Mouse (Mus musculus) left cerebral cortex, postnatal 14 days (tissue): ENCODE data around the gene Ehd2. TPM values are rescaled to one million over a fixed set of nuclear protein-coding genes. Genes with fewer than 3 reads are reported as not detected.
"Not testable (repeated sequence)": the region's sequence is repeated elsewhere in the genome, so short reads cannot be mapped to it uniquely, and the experiment has no call there.

Experiments
- DNase-seq, 2 experiments: peaks; one replicate each; pipeline ENCODE4 v3.0.0; 2021 to 2022; ENCODE audit warnings: low spot score in 2 of 2, mixed read lengths in 1 of 2
- intact Hi-C: fragments of 180-260 bp; cut with DNase I; formaldehyde crosslinking; loops from one replicate; pipeline ENCODE4 v1.15.1; 2025
- total RNA-seq, 2 experiments: library from RNA; stranded (reverse); gene quantifications; 2 replicates each; pipeline ENCODE4 v1.2.3; 2021

Ehd2 gene
- total RNA-seq, 2 experiments from 2014 or later, result 6.8 to 8.4 TPM

DNA sequence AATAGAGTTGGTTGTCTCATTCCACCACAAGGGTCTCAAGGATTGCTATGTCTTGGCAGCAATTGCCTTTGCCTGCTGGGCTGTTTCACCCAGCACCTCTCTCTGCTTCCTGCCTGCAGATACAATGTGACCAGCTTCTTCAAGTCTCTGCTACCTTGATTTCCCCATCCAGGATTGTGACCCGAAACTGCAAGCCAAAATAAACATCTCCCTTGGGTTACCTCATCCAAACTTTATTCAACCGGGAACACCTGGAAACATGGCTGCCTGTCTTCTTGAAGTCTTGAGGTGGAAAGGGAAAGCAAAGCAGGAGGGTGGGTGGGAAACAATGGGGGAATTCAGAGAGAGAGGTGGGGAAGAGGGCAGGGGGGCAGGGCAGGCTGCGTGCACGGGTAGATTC lies 50.4 kb downstream of the Ehd2 start:
- no peak for DNase-seq
- intact Hi-C loops, result no loop called here

DNA sequence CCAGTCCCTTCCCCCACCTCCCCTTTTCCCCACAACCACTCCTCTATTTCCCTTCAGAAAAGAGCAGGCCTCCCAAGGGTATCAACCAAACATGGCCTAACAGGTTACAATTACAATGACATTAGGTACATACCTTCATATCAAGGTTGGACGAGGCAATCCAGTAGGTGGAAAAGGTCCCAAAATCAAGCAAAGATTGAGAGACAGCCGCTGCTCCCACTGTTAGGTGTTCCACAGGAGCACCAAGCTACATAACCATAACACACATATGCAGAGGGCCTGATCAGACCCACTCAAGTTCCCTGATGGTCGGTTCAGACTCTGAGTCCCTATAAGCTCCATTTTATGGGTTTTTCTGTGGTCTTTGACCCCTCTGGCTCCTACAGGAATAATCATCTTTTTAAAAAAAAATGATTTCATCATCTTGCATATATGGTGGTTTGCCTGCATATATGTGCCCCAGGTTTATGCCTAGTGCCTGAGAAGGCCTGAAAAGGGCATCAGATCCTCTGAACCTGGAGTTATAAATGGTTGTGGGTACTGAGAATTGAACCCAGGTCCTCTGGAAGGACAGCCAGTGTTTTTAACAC lies 51.1 kb downstream of the Ehd2 start:
- intact Hi-C loops, result no loop called here
- DNase-seq, result no peak

DNA sequence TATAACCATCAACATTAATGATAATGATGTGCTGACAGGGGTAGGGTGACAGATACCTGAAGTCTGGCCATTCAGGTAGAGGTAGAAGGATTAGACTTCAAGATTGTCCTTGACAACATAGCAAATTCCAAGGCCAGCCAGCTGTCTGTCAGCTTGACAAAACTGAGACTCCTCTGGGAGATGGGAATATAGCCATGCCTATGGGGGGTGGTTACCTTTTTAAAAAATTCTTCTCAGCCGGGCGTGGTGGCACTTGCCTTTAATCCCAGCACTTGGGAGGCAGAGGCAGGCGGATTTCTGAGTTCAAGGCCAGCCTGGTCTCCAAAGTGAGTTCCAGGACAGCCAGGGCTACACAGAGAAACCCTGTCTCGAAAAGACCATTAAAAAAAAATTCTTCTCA lies 51.7 kb downstream of the Ehd2 start:
- DNase-seq, intact Hi-C loops: not testable (repeated sequence)

DNA sequence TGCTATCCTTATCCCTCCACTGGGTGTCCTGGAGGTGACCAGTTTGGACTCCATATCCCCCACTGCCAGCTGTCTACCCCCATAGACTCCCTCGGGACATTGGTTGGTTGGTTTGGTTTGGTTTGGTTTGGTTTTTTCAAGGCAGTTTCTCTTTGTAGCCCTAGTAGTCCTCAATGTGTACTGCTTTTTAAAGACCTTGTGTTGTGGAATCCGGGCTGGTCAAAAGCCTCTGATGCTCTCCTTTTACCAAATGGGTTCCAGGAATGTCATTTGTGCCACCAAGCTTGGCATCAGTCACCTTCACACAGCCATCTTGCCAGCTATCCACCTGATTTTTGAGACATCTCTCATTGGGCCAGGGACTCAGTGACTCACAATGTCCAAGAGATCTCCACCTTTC lies 52.6 kb downstream of the Ehd2 start:
- intact Hi-C loops, result no loop called here
- DNase-seq, result no peak

DNA sequence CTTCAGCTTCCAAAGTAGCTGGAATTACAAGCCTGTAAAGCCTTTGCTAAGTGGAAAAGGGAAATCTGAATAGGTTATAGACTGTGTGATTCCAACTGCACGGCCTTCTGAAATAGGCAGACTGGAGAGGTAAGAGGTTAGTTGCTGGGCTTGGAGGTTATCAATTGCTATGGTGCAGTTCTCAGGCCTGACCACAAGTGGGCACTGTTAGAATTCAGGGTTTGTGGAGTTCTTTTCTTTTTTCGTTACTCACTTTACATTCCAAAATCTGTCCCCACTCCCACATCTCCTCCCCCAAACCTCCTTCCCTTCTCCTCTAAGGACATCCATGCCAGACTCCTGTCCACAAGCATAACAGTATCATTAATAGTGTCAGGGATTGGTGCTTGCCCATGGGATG lies 53.1 kb downstream of the Ehd2 start:
- intact Hi-C loops, result no loop called here
- DNase-seq, result peak in 1 of 2 experiments; percentile 58

DNA sequence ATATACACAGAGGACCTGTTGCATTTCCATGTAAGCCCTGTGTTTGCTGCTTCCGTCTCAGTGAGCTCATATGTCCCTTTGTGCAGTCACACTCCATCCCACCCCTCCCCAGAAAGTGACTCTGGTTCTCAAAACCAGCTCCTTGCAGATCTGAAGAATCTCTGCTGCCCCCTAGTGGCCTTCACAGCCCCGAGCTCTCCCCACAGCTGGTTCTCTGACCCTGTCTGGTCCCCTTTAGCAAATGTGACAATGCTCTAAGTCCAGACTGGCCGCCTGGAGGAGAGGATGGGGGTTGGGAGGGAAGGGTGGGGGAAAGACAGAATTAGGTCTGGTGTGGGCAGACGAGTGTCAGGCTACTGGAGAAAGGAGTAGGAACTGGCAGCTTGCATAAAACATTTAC lies 55.2 kb downstream of the Ehd2 start:
- peak; percentile 82 to 90 for DNase-seq
- intact Hi-C loops, result loop anchor here (2.0 kb wide), 1 partner anchor 53 kb away; no protein-coding TSS in a partner anchor

DNA sequence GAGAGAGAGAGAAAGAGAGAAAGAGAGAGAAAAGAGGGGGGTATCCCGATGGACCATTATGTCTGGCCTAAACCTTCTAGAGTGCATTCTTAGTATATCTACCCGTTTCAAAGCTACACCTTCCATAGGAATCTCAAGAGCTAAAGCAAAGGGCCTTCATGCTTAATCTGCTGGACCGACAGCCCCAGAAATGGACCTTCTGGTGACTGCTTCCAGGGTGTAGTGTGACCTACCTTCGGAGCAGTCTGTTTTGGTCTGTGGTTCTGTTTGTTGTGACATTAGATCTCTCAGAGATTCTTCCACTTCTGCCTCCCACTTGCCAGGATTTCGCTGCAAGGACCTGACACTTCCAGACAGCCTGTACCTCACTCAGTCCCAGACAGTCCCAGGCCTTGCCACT lies 56.8 kb downstream of the Ehd2 start:
- intact Hi-C loops, result no loop called here
- no peak for DNase-seq

DNA sequence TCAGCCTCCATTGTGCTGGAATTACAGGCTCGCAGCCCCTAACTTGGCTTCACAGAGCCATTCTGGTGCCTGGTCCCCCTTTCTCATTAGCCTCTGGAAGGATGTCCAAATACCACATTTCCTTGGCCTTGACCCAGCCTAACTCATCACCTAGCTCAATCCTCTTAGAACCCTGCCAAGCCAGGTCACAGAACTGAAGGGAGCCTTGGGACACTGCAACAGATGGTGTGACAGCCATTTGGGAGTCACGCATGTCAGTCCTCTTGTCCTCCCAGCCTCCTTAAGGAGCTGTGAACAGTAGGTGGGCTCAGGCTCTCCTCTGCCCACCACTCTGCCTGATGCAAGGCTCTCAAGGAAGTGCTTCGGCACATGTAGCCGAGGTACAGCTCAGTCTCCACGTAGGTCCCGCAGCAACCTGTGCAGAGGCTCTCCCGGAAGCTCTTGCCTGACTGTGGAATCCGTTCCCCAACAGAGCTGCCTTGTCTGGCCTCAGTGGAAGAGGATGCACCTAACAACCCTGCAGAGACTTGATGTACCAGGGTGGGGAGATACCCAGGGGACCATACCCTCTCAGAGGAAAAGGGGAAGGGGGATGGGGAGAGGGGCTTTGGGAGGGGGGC lies 59.3 kb downstream of the Ehd2 start:
- DNase-seq, result no peak
- intact Hi-C loops, result no loop called here

DNA sequence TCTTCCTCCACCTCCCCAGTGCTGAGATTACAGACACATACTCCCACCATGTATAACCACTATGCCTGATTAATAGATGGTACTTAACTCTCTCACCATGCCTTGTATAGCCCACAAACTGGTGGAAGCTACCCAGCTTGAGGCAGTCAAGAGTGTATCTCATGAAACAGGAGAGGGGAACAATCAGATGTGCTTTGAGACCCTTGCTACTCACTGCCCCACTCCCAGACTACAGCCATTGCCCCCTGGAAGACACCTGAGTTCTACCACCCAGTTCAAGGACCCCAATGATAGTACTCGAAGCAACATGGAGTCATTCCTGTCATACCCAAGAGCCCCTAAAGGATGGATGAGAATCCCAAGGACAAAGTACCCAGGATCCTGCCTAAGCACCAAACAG lies 60.8 kb downstream of the Ehd2 start:
- intact Hi-C loops, result no loop called here
- no peak for DNase-seq

DNA sequence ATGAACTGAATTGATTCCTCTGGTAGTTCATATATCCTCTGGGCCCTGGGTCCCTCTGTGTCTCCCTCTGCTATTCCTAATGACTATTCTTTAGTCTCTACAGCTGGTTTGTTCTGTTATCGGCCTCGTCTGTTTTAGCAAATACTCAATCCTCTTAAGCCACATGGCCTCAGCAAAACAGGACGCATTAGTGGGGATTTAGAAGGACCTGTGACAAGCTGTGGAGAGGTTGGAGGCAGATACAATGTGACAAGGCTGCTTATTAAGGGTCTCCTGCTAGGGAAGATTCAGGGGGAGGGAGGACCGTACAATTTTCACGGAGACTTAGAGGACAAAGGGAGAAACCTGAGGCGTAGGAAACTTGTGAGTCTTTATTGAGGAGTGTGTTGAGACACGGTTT lies 61.5 kb downstream of the Ehd2 start:
- no peak for DNase-seq
- intact Hi-C loops, result no loop called here

DNA sequence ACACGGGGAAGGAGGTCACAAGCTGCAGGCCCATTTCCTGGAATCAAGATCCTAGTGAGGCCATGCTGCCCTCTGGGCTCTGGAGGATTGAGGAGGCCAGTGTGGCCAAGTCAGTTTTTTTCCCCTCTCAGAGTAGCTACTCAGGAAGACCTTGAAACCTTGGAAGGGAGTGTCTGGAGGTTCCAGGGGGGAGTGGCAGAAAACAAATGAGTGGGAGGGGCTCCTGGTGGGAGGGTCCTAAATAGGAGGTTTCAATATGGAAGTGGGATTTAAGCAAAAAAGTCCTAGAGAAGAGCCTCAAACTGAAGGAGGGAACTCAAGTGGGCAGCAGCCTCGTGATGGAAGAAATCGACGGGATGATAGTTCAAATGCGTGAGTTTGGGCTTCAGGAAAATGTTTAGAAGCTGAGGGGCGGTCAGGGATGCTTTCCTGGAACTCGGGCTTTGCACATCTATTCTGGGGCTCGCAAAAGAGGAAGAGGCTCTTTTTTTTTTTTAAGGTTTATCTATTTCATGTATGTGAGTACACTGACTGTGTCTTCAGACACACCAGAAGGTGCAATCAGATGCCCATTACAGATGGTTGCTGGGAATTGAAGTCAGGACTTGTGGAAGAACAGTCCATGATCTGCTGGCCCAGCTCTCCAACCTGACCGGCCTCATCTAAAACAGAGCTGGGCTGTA lies 65.9 kb downstream of the Ehd2 start:
- DNase-seq, result no peak
- intact Hi-C loops, result no loop called here

Other genes starting within 250 kb of the Ehd2 start
- gene Obox5, start 217.4 kb downstream of the Ehd2 start, total RNA-seq, result not detected
- not detected for gene Obox6, start 127.9 kb downstream of the Ehd2 start, total RNA-seq
- not detected for gene Crx, start 87.6 kb downstream of the Ehd2 start, total RNA-seq
- not detected for gene Crxos, start 85.0 kb downstream of the Ehd2 start, total RNA-seq
- gene Selenow, start 45.2 kb downstream of the Ehd2 start, total RNA-seq, result 1,000 to 10,000 TPM; 1,549 to 1,751 TPM
- gene Nop53, start 21.5 kb downstream of the Ehd2 start, total RNA-seq, result 100 to 1,000 TPM in 1 of 2 experiments, 10 to 100 TPM in 1; 97.9 to 106 TPM
- gene Bicra, start 80.4 kb upstream of the Ehd2 start, total RNA-seq, result 10 to 100 TPM; 14.6 to 16.9 TPM
- gene Zfp541, start 94.2 kb upstream of the Ehd2 start, total RNA-seq, result under 1 TPM; 0.40 to 0.59 TPM
- gene Napa, start 130.9 kb upstream of the Ehd2 start, total RNA-seq, result 100 to 1,000 TPM; 241 to 246 TPM
- 10 to 100 TPM; 41.7 to 47.5 TPM for gene Kptn, start 152.3 kb upstream of the Ehd2 start, total RNA-seq
- 100 to 1,000 TPM; 343 to 360 TPM for gene Slc8a2, start 162.3 kb upstream of the Ehd2 start, total RNA-seq
- gene Meis3, start 207.5 kb upstream of the Ehd2 start, total RNA-seq, result 10 to 100 TPM; 37.9 to 40.2 TPM